Mouse (Mus musculus) MEL (cell line): ENCODE results near the gene Gm14569. TPM values are rescaled to one million over a fixed set of nuclear protein-coding genes. Genes with fewer than 3 reads are reported as not detected.

Experiments used
- DNase-seq: peaks from one replicate; pipeline ENCODE4 v3.0.0; 2011; ENCODE audit warnings: low read depth, low spot score
- H3K27ac ChIP-seq: 2 replicates; pipeline ENCODE4 v1.5.1; 2012; ENCODE audit warnings: low read depth, mild to moderate bottlenecking, control low read depth, low read length, moderate library complexity; ENCODE audit not compliant: control insufficient read depth
- H3K27me3 ChIP-seq, 2 experiments: fragments of 150-350 bp in 1 of 2; sonication (generic) in 1 of 2; 2 replicates each; pipeline ENCODE4 v1.6.1; 2012; ENCODE audit warnings: low read length in 2 of 2, mild to moderate bottlenecking in 2 of 2, improper control_type of control experiment in 1 of 2, moderate library complexity in 1 of 2; ENCODE audit not compliant: insufficient read depth in 2 of 2, control insufficient read depth in 1 of 2
- H3K36me3 ChIP-seq, 2 experiments: 2 replicates each; pipeline ENCODE4 v1.6.1; 2012 to 2014; ENCODE audit warnings: low read length in 2 of 2, improper control_type of control experiment in 1 of 2, inconsistent platforms in 1 of 2, mild to moderate bottlenecking in 1 of 2; ENCODE audit not compliant: insufficient read depth in 2 of 2, control insufficient read depth in 1 of 2
- H3K4me1 ChIP-seq, 2 experiments: fragments of 150-350 bp in 1 of 2; sonication (generic) in 1 of 2; 2 replicates each; pipeline ENCODE4 v1.6.1; 2012; ENCODE audit warnings: low read length in 2 of 2, improper control_type of control experiment in 1 of 2, mild to moderate bottlenecking in 1 of 2; ENCODE audit not compliant: insufficient read depth in 2 of 2, control insufficient read depth in 1 of 2
- H3K4me3 ChIP-seq, 2 experiments: fragments of 150-350 bp in 1 of 2; sonication (generic) in 1 of 2; 2 replicates each; pipeline ENCODE4 v1.5.1; 2012; ENCODE audit warnings: low read depth in 2 of 2, low read length in 2 of 2, mild to moderate bottlenecking in 2 of 2, moderate library complexity in 2 of 2, control low read depth in 1 of 2, improper control_type of control experiment in 1 of 2; ENCODE audit not compliant: control insufficient read depth in 1 of 2, insufficient read depth in 1 of 2
- H3K79me2 ChIP-seq: 2 replicates; pipeline ENCODE4 v1.6.1; 2012; ENCODE audit warnings: mild to moderate bottlenecking, low read length, moderate library complexity; ENCODE audit not compliant: control insufficient read depth, poor library complexity, insufficient read depth
- H3K9ac ChIP-seq: 2 replicates; pipeline ENCODE4 v1.6.1; 2012; ENCODE audit warnings: low read depth, mild to moderate bottlenecking, control low read depth, low read length, moderate library complexity; ENCODE audit not compliant: control insufficient read depth, poor library complexity, severe bottlenecking
- H3K9me3 ChIP-seq: fragments of 150-350 bp; sonication (generic); replicated peaks from 2 replicates; pipeline ENCODE4 v1.6.1; 2012; ENCODE audit warnings: mild to moderate bottlenecking, low read length, improper control_type of control experiment, moderate library complexity; ENCODE audit not compliant: insufficient read depth
- BHLHE40 ChIP-seq: IDR thresholded peaks from 2 replicates; pipeline ENCODE4 v1.6.1; 2012; ENCODE audit warnings: low read depth, mild to moderate bottlenecking, inconsistent platforms, low read length, improper control_type of control experiment, borderline replicate concordance
- CHD2 ChIP-seq: IDR thresholded peaks from 2 replicates; pipeline ENCODE4 v1.6.1; 2011; ENCODE audit warnings: low read length, improper control_type of control experiment
- CTCF ChIP-seq, 3 experiments: IDR thresholded peaks in 2 of 3; conservative IDR thresholded peaks in 1 of 3; 2 replicates each; pipeline ENCODE4 v1.5.1; 2011 to 2012; ENCODE audit warnings: low read length in 3 of 3, low read depth in 2 of 3, mild to moderate bottlenecking in 2 of 3, improper control_type of control experiment in 1 of 3, inconsistent platforms in 1 of 3, mixed read lengths in 1 of 3, moderate library complexity in 1 of 3; ENCODE audit not compliant: control insufficient read depth in 1 of 3, insufficient read depth in 1 of 3, poor library complexity in 1 of 3, severe bottlenecking in 1 of 3
- EP300 ChIP-seq, 2 experiments: IDR thresholded peaks; 2 replicates each; pipeline ENCODE4 v1.6.1; 2011; ENCODE audit warnings: improper control_type of control experiment in 2 of 2, low read length in 2 of 2, low read depth in 1 of 2, mild to moderate bottlenecking in 1 of 2
- ETS1 ChIP-seq: IDR thresholded peaks from 2 replicates; pipeline ENCODE4 v1.6.1; 2012; ENCODE audit warnings: low read depth, mild to moderate bottlenecking, inconsistent platforms, low read length, improper control_type of control experiment, moderate library complexity
- GABPA ChIP-seq: IDR thresholded peaks from 2 replicates; pipeline ENCODE4 v1.6.1; 2012; ENCODE audit warnings: low read depth, mild to moderate bottlenecking, inconsistent platforms, low read length, improper control_type of control experiment, moderate library complexity
- HCFC1 ChIP-seq: IDR thresholded peaks from 2 replicates; pipeline ENCODE4 v1.6.1; 2012; ENCODE audit warnings: low read depth, mild to moderate bottlenecking, inconsistent platforms, low read length, improper control_type of control experiment, moderate library complexity
- MYB ChIP-seq: IDR thresholded peaks from 2 replicates; pipeline ENCODE4 v1.6.1; 2011; ENCODE audit warnings: mild to moderate bottlenecking, low read depth, low read length, improper control_type of control experiment
- NELFE ChIP-seq: IDR thresholded peaks from 2 replicates; pipeline ENCODE4 v1.6.1; 2011; ENCODE audit warnings: low read depth, low read length, improper control_type of control experiment
- NRF1 ChIP-seq: IDR thresholded peaks from 2 replicates; pipeline ENCODE4 v1.6.1; 2014; ENCODE audit warnings: low read depth, mild to moderate bottlenecking, inconsistent platforms, low read length, improper control_type of control experiment, moderate library complexity; ENCODE audit not compliant: poor library complexity, insufficient read depth, severe bottlenecking
- POLR2A ChIP-seq, 2 experiments: IDR thresholded peaks; 2 replicates each; pipeline ENCODE4 v1.6.1; 2011 to 2012; ENCODE audit warnings: low read length in 2 of 2, mild to moderate bottlenecking in 2 of 2, control low read depth in 1 of 2, improper control_type of control experiment in 1 of 2, low read depth in 1 of 2, moderate library complexity in 1 of 2; ENCODE audit not compliant: control insufficient read depth in 1 of 2, insufficient read depth in 1 of 2, poor library complexity in 1 of 2
- POLR2AphosphoS5 ChIP-seq: IDR thresholded peaks from 2 replicates; pipeline ENCODE4 v1.6.1; 2012; ENCODE audit warnings: low read depth, borderline replicate concordance, mild to moderate bottlenecking, inconsistent platforms, low read length, moderate library complexity, mixed read lengths
- RAD21 ChIP-seq: IDR thresholded peaks from 2 replicates; pipeline ENCODE4 v1.6.1; 2011; ENCODE audit warnings: mild to moderate bottlenecking, low read depth, low read length, improper control_type of control experiment
- SMC3 ChIP-seq: IDR thresholded peaks from 2 replicates; pipeline ENCODE4 v1.6.1; 2011; ENCODE audit warnings: low read depth, low read length, improper control_type of control experiment
- TCF12 ChIP-seq: IDR thresholded peaks from 2 replicates; pipeline ENCODE4 v1.6.1; 2014; ENCODE audit warnings: low read depth, mild to moderate bottlenecking, inconsistent platforms, low read length, improper control_type of control experiment, moderate library complexity
- UBTF ChIP-seq: IDR thresholded peaks from 2 replicates; pipeline ENCODE4 v1.6.1; 2012; ENCODE audit warnings: low read depth, mild to moderate bottlenecking, inconsistent platforms, low read length, improper control_type of control experiment, moderate library complexity, borderline replicate concordance; ENCODE audit not compliant: insufficient read depth
- USF2 ChIP-seq, 2 experiments: IDR thresholded peaks; 2 replicates each; pipeline ENCODE4 v1.6.1; 2011 to 2012; ENCODE audit warnings: improper control_type of control experiment in 2 of 2, low read length in 2 of 2, borderline replicate concordance in 1 of 2, inconsistent platforms in 1 of 2, low read depth in 1 of 2, mild to moderate bottlenecking in 1 of 2; ENCODE audit not compliant: insufficient read depth in 1 of 2
- ZC3H11A ChIP-seq: IDR thresholded peaks from 2 replicates; pipeline ENCODE4 v1.6.1; 2012; ENCODE audit warnings: low read depth, mild to moderate bottlenecking, inconsistent platforms, low read length, improper control_type of control experiment
- polyA plus RNA-seq, 2 experiments: library from polyadenylated mRNA; stranded (reverse) in 1 of 2; unstranded in 1 of 2; fragments of >175 nt in 1 of 2; fragments of >200 nt in 1 of 2; gene quantifications; 2 replicates each; pipeline versions ENCODE4 v1.2.1 to v1.2.4; 2012; ENCODE audit warnings: low replicate concordance in 2 of 2, low read depth in 1 of 2; ENCODE audit not compliant: insufficient read length in 2 of 2, insufficient read depth in 1 of 2, missing spikeins in 1 of 2
- total RNA-seq: library from RNA; depleted of rRNA; stranded (reverse); fragments of 300-350 nt; gene quantifications from 2 replicates; pipeline ENCODE4 v1.2.3, GENCODE M21; 2012

Gm14569 gene
- total and polyA plus RNA-seq, 3 experiments: 0.01 TPM; not detected in 2

DNA sequence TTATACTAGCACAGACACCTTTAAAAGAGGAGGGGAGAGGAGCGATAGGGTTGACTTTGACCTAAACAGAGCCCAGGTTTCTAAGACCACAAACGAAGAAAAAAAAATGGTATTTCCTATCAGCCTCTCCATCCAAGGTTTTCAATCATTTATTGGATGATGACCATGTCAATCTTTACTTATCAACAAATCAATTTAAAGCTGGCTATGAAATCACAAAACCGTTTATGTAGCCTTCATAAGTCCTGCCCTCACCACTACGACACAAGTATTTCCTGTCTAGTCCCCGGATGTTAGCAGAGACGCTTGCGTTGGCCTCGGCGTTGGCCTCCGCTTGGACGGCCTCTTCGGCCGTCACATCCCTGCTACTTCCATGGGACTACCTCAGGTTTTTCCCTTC lies 90.7 kb downstream of the Gm14569 start, which contains the start of gene Gm6268:
TSS of gene Gm6268 (plus strand) at position 301 of the 400 bp plus-strand sequence.
- Histone ChIP-seq H3K4me1 (no peaks in the 10 kb centered on the region), H3K36me3 (no peaks in the 10 kb centered on the region), H3K4me3 (no peak within 1 kb of the TSS), H3K27ac (no peak within 1 kb of the TSS), H3K79me2 (no peaks in the 10 kb centered on the region), H3K27me3 (no peaks in the 10 kb centered on the region; a peak in 1 of 4 replicates), H3K9me3 (no peaks in the 10 kb centered on the region), H3K9ac (no peak within 1 kb of the TSS)
- DNase-seq: no peak
- no peak for TF ChIP-seq ZC3H11A
- TF ChIP-seq POLR2AphosphoS5: no peak
- TF ChIP-seq NRF1: no peak

DNA sequence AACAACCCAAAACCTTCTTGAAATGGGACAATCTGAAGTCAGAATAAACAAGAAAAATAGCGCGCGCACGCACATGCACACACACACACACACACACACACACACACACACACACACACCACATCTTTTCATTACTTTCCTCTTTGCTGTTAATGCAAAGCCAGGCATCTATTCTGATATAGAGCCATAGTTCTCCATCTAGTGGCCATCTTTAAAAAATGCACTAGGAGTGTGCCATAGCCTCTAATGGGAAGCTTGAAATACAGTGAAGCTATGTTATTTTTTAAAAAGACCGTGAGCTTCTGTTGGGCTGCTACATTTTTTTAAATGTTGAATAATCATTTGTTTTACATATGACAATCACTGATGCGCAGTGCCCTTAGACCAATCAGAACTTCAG lies 98.4 kb downstream of the Gm14569 start:
- Histone ChIP-seq H3K4me3 (no peak overlapping the region), H3K27ac (no peak overlapping the region), H3K79me2 (no peaks in the 10 kb centered on the region), H3K9ac (no peak overlapping the region), H3K9me3 (no peaks in the 10 kb centered on the region), H3K4me1 (no peaks in the 10 kb centered on the region), H3K27me3 (no peaks in the 10 kb centered on the region), H3K36me3 (no peaks in the 10 kb centered on the region)
- DNase-seq: peak; percentile 21
- TF ChIP-seq POLR2A (IDR thresholded peaks at IDR 0.05; ENCODE audit: control insufficient read depth in 1 of 2, insufficient read depth in 1 of 2, low read depth in 1 of 2, low read length in 2 of 2, poor library complexity in 1 of 2) (no peak), RAD21 (peak; percentile 29), SMC3 (peak; percentile 46), CHD2 (no peak), NELFE (no peak), UBTF (no peak), ETS1 (no peak), HCFC1 (no peak), CTCF (IDR thresholded peaks at IDR 0.05 in 2 of 3, conservative IDR thresholded peaks at IDR 0.05 in 1 of 3; ENCODE audit: control insufficient read depth in 1 of 3, insufficient read depth in 1 of 3, low read depth in 2 of 3, low read length in 3 of 3, poor library complexity in 1 of 3, severe bottlenecking in 1 of 3) (peak in 2 of 3 experiments; percentile 12 to 50; a peak in 3 of 6 replicates)

GRCm38 (mm10) chrX:36392672-36393071 lies 99.0 kb downstream of the Gm14569 start:
- no peak overlapping the region for H3K27ac ChIP-seq
- H3K9ac ChIP-seq: no peak overlapping the region
- no peak overlapping the region for H3K4me3 ChIP-seq
- DNase-seq: no peak
- no peaks in the 10 kb centered on the region for H3K9me3 ChIP-seq
- H3K27me3 ChIP-seq: no peaks in the 10 kb centered on the region
- H3K4me1 ChIP-seq: no peaks in the 10 kb centered on the region
- TF ChIP-seq USF2 (IDR thresholded peaks at IDR 0.05; ENCODE audit: borderline replicate concordance in 1 of 2, insufficient read depth in 1 of 2, low read depth in 1 of 2, low read length in 2 of 2) (no peak), EP300 (IDR thresholded peaks at IDR 0.05; ENCODE audit: low read depth in 1 of 2, low read length in 2 of 2) (no peak), GABPA (no peak), BHLHE40 (no peak), NRF1 (no peak), MYB (no peak), TCF12 (no peak)
- no peaks in the 10 kb centered on the region for H3K79me2 ChIP-seq
- H3K36me3 ChIP-seq: no peaks in the 10 kb centered on the region
